Mouse (Mus musculus) heart, adult 8-10 months (tissue): ENCODE results near the gene Rabgap1. TPM values are rescaled to one million over a fixed set of nuclear protein-coding genes. Genes with fewer than 3 reads are reported as not detected.
"Not testable (repeated sequence)": the region's sequence is repeated elsewhere in the genome, so short reads cannot be mapped to it uniquely, and the experiment has no call there.

ENCODE experiments used
- DNase-seq: peaks from one replicate; pipeline ENCODE4 v3.0.0; 2022; ENCODE audit warnings: low spot score
- total RNA-seq, 4 experiments: library from RNA; stranded (reverse); gene quantifications; 2 replicates each; pipeline ENCODE4 v1.2.4; 2022

Rabgap1 gene
- total RNA-seq, result 10 to 100 TPM; 38.9 to 46.1 (median 41.1) TPM

DNA sequence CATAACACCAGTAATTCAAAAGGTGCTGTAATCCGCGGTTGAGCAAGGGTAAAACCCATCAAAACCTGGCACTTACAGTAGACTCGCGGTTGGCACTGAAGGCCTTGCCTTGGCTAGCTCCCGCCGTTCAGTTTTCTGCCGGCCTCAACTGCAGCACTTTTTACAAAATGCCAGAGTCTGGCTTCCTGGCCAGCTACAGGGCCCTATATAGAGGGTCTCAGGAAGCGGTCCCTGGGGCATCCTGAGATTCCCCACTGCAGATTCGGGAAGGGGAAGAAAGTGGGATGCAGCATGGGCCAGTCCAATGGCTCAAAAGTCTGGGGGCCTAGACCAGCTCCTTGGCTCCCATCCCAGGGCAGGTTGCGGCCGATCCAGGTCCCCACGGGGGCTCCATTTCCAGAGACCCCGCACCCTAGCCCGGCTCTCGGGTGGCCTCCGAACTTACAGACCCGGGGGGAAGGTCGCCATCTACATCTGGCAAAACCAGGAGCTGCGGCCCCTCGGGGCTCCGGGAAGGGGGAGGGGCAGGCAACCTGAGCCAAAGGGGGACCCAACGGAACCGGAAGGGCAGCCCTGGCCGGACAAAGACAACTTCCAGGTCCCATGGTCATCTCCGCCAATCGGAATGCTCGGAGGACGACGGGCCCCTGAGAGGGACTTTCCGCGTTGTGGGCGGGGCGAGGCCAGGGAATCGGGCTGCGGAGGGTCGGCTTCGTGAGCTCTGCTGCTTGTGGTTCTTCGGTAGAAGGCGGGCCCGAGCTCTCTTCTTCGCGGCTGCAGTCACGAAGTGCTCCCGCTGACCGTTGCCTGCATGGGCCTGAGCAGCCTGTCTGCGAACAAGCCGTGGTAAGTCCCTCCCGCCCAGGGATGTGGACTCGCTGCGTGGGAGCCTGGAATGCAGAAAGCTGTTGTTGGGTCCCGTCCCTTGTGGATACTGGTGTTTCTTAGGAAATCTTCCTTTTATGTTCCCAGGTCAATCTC, at the start of gene Rabgap1, which contains the start of the genes Zbtb26 and Zbtb6:
Rabgap1 (plus strand) TSS at position 669 of the 981 bp plus-strand sequence.
Zbtb26 (minus strand) TSS at position 525 of the 981 bp plus-strand sequence.
Zbtb6 (minus strand) TSS at position 561 of the 981 bp plus-strand sequence.
- peak; percentile 98 for DNase-seq

DNA sequence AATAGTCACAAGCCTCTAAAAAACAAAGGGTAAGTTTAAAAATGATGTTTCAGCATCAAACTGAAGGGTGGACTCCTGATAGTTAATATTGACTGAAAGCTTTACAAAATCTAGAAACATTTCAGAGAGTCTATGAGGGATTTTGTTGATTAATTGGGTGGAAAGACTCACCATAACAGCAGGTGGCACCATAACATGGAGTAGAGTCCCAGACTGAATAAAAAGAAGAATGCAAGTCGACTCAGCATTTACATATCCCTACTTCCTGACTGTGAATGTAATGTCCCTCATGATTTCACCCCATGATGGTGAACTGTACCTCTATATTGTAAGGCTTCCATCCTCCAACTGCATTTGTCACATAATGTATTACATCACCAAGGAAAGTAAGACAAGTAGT, 47.5 kb upstream of the Rabgap1 start:
- DNase-seq, result no peak

DNA sequence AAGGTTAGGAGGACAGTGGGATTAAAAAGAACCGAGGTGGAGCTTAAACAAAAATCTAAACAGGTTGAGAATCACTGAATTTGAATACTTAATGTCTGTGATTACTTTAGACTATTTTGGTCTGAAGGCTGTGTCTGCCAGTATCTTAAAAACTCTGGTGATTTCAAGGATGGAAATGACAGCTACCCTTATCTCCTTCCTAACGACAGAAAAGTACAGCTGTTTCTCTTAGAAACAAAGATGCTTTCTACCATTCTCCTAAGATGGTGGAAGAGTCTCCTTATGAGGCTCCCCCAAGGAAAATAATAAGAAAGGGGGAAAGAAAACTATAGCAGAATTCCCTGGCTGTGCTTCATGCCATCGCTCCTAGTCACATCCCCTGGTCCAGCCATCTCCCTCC, 21.2 kb upstream of the Rabgap1 start:
- no peak for DNase-seq

DNA sequence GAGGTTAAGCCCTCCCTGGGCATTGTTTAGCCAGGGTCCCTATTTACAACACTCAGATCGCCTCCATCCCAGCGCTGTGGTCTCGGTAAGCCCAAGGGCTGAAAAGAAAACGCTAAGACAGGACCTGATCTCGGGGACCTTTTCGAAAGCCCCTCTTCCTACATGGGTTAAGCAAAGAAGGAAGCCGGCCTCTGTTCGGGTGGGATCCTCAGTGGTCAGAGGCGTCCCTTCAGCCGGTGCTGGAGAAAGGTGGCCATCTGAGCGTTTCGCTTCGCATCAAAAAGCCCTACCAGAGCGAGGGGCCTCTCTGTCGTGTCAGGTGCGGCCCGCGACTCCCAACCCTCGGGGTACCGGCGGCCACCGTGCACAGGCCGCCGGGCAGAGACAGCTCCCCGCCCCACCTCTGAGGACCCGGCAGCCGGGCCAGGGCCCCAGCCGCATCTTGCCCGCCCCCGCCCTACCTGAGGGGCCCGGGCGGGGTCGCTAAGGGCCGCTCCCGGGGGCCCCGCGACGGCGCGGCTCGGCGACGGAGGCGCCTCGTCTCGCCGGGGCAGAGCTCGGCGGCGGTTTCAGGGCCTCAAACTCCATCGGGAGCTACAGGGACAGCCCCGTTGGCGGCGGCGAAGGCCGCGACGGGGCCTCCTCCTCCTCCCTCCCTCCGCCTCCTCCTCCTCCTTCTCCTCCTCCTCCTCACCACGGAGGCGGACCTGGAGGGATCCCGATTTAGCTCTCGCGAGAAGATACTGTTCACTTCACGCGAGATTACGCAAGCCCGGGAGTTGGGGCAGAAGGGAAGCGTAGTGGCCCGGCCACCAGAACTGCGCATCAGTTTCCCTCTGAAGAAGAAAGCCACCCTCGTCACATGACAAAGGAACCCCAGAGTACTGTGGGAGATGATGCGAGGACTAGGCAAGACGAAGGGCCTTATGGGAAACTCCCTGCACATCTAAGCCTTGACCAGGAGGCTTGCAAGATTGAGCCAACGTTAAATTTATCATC, 20.5 kb upstream of the Rabgap1 start, which contains the start of gene Rc3h2:
Rc3h2 (minus strand) TSS at position 598 of the 999 bp plus-strand sequence.
- DNase-seq, result peak; percentile 96

GRCm38 (mm10) chr2:37423671-37424070, 19.4 kb upstream of the Rabgap1 start:
- no peak for DNase-seq

GRCm38 (mm10) chr2:37430593-37431464, 12.2 kb upstream of the Rabgap1 start:
- DNase-seq, result peak; percentile 88

DNA sequence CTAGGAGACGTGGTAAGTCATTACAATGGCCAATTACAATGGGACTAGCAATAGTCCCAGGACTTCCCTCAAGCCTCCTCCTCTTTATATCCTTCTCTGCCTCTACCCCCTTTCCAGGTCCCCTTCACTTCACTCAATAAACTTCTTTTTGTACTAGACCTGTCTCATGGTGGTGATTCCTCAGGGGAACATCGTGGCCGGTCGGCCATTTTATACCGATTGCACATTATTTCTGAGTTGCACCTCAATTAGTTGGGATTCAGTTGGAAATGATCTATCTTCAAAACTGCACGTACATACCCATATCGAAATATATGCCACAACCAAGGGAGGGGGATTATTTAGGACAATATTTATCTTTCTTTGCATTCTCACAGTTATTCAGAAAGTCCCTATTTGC, 11.5 kb upstream of the Rabgap1 start:
- no peak for DNase-seq

DNA sequence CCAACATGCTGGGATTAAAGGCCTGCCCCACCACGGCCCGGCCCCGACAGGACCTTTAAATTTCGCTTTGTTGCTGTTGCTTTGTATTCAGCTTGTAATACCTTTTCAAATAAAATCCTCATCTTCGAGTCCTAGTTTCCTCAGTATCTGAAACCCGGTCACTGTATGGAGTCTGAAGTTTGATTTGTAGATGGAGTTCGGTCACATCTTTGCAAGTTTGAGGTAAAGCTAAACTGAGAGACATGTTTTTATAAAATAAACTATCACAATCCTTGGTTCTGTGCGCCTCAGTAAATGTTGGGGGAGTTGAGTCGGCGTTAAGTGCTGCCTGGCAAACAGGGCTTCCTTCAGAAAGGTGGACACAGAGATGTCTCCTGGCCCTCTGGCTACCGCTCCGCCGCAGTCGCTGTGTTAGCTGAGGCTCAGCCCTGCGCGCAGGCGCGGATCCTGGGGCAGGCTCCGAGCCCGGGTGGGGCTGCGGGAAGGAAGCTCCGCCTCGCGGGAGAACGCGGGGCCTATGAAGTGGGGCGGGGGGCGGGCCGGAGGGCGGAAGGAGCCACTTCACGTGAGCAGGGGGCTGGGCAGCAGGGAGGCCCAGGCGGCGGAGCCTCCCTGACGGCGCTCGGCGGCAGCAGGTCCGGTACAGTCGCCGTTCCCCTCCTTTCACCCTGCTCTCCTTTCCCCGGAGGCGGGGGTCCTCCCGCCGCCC, 8.7 kb downstream of the Rabgap1 start:
- DNase-seq, result peak; percentile 90

DNA sequence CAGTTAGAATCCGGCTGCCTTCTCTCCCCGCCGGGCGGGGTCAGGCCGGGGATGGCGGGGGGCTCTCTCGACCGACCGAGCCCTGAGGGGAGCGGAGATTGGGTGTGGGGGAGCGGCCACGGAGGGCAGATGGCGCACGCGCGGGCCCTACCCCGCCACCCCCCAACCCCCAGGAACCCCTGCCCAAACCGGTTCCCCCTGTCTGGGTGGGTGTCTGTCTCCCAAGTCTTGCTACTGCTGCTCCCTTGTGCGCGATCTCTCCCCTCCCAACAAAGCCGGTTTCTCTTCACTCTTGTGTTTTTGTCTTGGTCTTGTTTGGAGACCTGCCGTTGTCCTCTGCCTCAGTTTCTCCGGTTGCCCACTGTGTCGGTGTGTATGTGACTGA, 9.3 kb downstream of the Rabgap1 start:
- DNase-seq, result no peak

DNA sequence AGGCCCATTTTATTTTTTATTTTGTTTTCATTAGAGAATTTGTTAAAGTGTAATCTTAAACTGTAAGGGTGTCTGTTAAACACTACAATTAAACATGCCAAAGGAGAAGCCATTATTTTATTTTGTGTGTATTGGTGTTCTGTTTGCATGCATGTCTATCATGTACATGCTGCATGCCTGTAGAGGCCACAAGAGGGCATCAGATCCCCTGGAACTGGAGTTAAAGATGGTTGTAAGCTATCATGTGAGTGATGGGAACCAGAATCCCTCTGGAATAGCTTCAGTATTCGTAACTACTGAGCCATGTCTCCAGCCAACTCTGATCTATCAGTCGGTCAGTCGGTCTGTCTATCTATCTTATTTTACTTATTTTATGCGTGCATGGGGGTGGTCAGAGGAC, 17.6 kb downstream of the Rabgap1 start:
- DNase-seq, result no peak

- no peak for DNase-seq
Observed at GRCm38 (mm10) chr2:37466266-37466665, 23.2 kb downstream of the Rabgap1 start.

DNA sequence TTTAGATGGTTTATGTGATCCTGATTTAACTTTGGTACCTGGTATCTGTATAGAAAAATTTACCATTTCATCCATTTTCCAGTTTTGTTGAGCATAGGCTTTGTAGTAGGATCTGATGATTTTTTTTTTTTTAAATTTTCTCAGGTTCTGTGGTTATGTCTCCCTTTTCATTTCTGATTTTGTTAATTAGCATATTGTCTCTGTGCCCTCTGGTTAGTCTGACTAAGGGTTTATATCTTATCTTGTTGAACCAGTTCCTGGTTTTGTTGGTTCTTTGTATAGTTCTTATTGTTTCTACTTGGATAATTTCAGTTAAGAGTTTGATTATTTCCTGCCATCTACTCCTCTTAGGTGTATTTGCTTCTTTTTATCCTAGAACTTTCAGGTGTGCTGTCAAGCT, 36.5 kb downstream of the Rabgap1 start:
- DNase-seq, result no peak

DNA sequence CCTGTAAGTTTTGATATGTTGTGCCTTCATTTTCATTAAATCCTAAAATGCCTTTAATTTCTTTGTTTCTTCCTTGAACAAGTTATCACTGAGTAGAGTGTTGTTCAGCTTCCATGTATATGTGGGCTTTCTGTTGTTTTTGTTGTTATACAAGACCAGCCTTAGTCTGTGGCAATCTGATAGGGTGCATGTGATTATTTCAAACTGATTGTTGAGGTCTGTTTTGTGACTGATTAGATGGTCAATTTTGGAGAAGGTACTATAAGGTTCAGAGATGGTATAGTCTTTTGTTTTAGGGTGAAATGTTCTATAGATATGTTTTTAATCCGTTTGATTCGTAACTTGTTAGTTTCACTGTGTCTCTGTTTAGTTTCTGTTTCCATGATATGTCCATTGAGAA, 37.0 kb downstream of the Rabgap1 start:
- no peak for DNase-seq

DNA sequence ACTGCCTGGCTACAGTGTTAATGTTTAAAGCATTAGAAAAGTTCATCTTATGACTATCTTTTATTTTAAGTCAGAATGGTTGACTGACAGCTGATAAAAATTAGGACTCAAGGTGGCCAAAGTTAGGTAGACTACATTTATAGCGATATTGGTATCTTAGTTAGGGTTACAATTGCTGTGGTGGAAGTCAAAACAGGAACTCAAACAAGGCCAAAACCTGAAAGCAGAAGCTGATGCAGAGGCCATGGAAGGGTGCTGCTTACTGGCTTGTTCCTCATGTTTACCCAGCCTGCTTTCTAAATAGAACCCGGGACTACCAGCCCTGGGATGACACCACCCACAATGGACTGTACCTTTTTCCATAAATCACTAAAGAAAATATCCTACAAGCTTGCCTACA, 41.1 kb downstream of the Rabgap1 start:
- no peak for DNase-seq

DNA sequence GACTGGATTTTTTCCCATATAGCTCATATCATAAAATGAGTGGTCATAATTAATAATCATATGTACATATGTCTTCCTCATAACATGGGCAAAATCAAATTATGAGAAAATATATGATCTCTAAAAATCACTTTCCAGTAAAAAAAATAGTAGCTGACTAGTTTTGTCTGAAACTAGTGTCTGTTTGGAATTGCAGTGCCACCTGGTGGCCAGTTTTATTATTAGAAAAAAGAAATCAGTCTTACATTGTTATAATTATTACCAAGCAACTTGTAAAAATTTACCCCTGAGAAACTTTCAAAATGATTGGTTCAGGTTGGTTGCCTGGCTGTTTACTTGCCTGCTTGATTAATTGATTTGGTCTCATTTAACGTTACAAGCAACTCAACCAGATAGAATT, 42.3 kb downstream of the Rabgap1 start:
- peak; percentile 45 for DNase-seq

GRCm38 (mm10) chr2:37486408-37486807, 43.3 kb downstream of the Rabgap1 start:
- no peak for DNase-seq

- DNase-seq, result no peak
Observed at GRCm38 (mm10) chr2:37488956-37489355, 45.9 kb downstream of the Rabgap1 start.

DNA sequence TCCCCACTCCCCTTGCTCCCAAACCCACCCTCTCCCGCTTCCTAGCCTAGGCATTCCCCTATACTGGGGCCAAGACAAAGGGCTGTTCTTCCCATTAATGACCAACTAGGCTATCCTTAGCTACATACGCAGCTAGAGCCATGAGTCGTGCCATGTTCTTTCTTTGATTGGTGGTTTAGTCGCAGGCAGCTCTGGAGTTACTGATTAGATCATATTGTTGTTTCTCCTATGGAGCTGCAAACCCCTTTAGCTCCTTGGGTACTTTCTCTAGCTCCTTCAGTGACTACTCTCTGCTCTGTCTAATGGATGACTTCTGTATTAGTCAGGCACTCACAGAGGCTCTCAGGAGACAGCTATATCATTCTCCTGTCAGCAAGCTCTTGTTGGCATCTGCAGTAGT, 54.2 kb downstream of the Rabgap1 start:
- DNase-seq, result no peak

GRCm38 (mm10) chr2:37505856-37506255, 62.8 kb downstream of the Rabgap1 start:
- not testable (repeated sequence) for DNase-seq
